Mouse (Mus musculus): ENCODE data around the gene Cd9.

DNA sequence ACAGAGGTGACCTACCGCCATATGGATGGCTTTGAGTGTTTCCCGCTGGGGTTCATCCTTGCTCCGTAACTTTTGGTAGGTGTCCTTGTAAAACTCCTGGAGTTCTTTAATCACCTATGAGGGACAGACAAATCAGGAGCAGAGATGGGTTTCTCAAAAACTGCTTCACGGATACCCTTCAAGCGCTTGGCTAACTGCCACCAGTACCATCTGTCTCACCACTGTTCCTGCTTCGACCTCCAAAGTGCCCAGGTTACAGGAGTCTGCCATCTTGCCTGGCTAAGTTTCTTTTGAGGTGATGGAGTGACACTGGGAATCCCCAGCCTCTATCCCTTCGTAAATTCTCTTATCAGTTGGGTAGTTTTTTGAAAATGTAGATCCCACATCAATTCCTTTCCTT is 32.3 kb downstream of the Cd9 start:
- TF ChIP-seq CTCF (IDR thresholded peaks at IDR 0.05; ENCODE audit: extremely low read depth, insufficient read depth, low read length): no peak
- no peak for TF ChIP-seq POLR2A (IDR thresholded peaks at IDR 0.05; ENCODE audit: extremely low read depth, insufficient read depth, low read length)
